Mouse (Mus musculus): ENCODE measurements around the gene Cd276.

Cd276 gene

GRCm38 (mm10) chr9:58549694-58550093 is 5.5 kb downstream of the Cd276 start:
- peak; percentile 37 for DNase-seq

GRCm38 (mm10) chr9:58548897-58549296 is 6.3 kb downstream of the Cd276 start:
- no peak for DNase-seq

- DNase-seq: peak; percentile 76
These were observed 8.4 kb downstream of the Cd276 start for GRCm38 (mm10) chr9:58546630-58547360.

- no peak for DNase-seq
These were observed 9.8 kb downstream of the Cd276 start for GRCm38 (mm10) chr9:58545428-58545827.

- peak; percentile 42 for DNase-seq
These were observed 10.3 kb downstream of the Cd276 start for GRCm38 (mm10) chr9:58544879-58545324.

GRCm38 (mm10) chr9:58541895-58542338 is 13.3 kb downstream of the Cd276 start:
- peak; percentile 72 for DNase-seq

- peak; percentile 54 for DNase-seq
These were observed 15.4 kb downstream of the Cd276 start for GRCm38 (mm10) chr9:58539886-58540285.

- no peak for DNase-seq
These were observed 17.5 kb downstream of the Cd276 start for GRCm38 (mm10) chr9:58537774-58538173.

GRCm38 (mm10) chr9:58535447-58536134 is 19.6 kb downstream of the Cd276 start:
- peak; percentile 57 for DNase-seq

GRCm38 (mm10) chr9:58534766-58535165 is 20.5 kb downstream of the Cd276 start:
- DNase-seq: peak; percentile 64

- peak; percentile 83 for DNase-seq
These were observed 21.9 kb downstream of the Cd276 start for GRCm38 (mm10) chr9:58533322-58533721.

- no peak for DNase-seq
These were observed 23.0 kb downstream of the Cd276 start for GRCm38 (mm10) chr9:58532236-58532635.

- no peak for DNase-seq
These were observed 24.8 kb downstream of the Cd276 start for GRCm38 (mm10) chr9:58530407-58530806.

- no peak for DNase-seq
These were observed 27.4 kb downstream of the Cd276 start for GRCm38 (mm10) chr9:58527841-58528240.

GRCm38 (mm10) chr9:58525108-58525507 is 30.1 kb downstream of the Cd276 start:
- no peak for DNase-seq

- no peak for DNase-seq
These were observed 33.3 kb downstream of the Cd276 start for GRCm38 (mm10) chr9:58521883-58522423.

GRCm38 (mm10) chr9:58520816-58521581 is 34.2 kb downstream of the Cd276 start:
- DNase-seq: peak; percentile 83

- no peak for DNase-seq
These were observed 35.3 kb downstream of the Cd276 start for GRCm38 (mm10) chr9:58519953-58520352.

- no peak for DNase-seq
These were observed 37.1 kb downstream of the Cd276 start for GRCm38 (mm10) chr9:58517866-58518750.

- peak; percentile 81 for DNase-seq
These were observed 38.8 kb downstream of the Cd276 start for GRCm38 (mm10) chr9:58516480-58516879.

GRCm38 (mm10) chr9:58513749-58514148 is 41.5 kb downstream of the Cd276 start:
- no peak for DNase-seq

GRCm38 (mm10) chr9:58510452-58510851 is 44.8 kb downstream of the Cd276 start:
- no peak for DNase-seq

Data from cerebellum, adult 11-12 months (tissue).